Mouse (Mus musculus) neural tube, embryonic 14.5 days (tissue): ENCODE measurements around the gene Arhgef11. TPM values are rescaled to one million over a fixed set of nuclear protein-coding genes. Genes with fewer than 3 reads are reported as not detected.

ENCODE experiments used
- ATAC-seq: fragments of 200-750 bp; cut with Nextera tagmentation; 2 replicates; pipeline ENCODE4 v1.8.0; 2017; ENCODE audit warnings: low read depth, mild to moderate bottlenecking, moderate TSS enrichment, moderate library complexity
- H3K27ac ChIP-seq: fragments of 300-500 bp; sonication (generic); 2 replicates; pipeline ENCODE4 v1.5.1; 2014; ENCODE audit warnings: low read depth, mild to moderate bottlenecking, control low read depth, low read length, moderate library complexity, mixed read lengths
- H3K27me3 ChIP-seq: fragments of 300-500 bp; sonication (generic); 2 replicates; pipeline ENCODE4 v1.6.1; 2014; ENCODE audit warnings: low read length; ENCODE audit not compliant: control insufficient read depth, insufficient read depth
- H3K36me3 ChIP-seq: fragments of 300-500 bp; sonication (generic); 2 replicates; pipeline ENCODE4 v1.6.1; 2014; ENCODE audit warnings: low read length, mixed read lengths; ENCODE audit not compliant: control insufficient read depth, insufficient read depth
- H3K4me1 ChIP-seq: fragments of 300-500 bp; sonication (generic); 2 replicates; pipeline ENCODE4 v1.6.1; 2014; ENCODE audit warnings: low read length; ENCODE audit not compliant: control insufficient read depth, insufficient read depth
- H3K4me2 ChIP-seq: fragments of 300-500 bp; sonication (generic); 2 replicates; pipeline ENCODE4 v1.6.1; 2014; ENCODE audit warnings: mild to moderate bottlenecking, low read depth, low read length, control low read depth
- H3K4me3 ChIP-seq: fragments of 300-500 bp; sonication (generic); 2 replicates; pipeline ENCODE4 v1.5.1; 2014; ENCODE audit warnings: low read depth, low read length, control low read depth, mixed read lengths
- H3K9ac ChIP-seq: fragments of 300-500 bp; sonication (generic); replicated peaks from 2 replicates; pipeline ENCODE4 v1.6.1; 2014; ENCODE audit warnings: low read depth, mild to moderate bottlenecking, control low read depth, low read length, mixed read lengths
- H3K9me3 ChIP-seq: fragments of 300-500 bp; sonication (generic); 2 replicates; pipeline ENCODE4 v1.6.1; 2016; ENCODE audit warnings: low read length; ENCODE audit not compliant: control insufficient read depth
- WGBS: fragments of 180-500 bp; shearing (Covaris S2); extraction: QIAGEN DNeasy Blood & Tissue Kit; methylation state at CpG from one replicate; pipeline ENCODE4 v1.1.7; 2014; 5-methylcytosine and 5-hydroxymethylcytosine counted together
- polyA plus RNA-seq: library from polyadenylated mRNA; unstranded; fragments of >200 nt; fragmentation: Nextera tagmentation; extraction: Ambion mirVana; gene quantifications from 2 replicates; pipeline ENCODE4 v1.2.1, GENCODE M21; 2014

Arhgef11 gene
- polyA plus RNA-seq, 1 experiment from 2014 or later = 28.6 TPM

- H3K27ac ChIP-seq = no peak within 1 kb of the TSS
- 44% methylated on average over 13 of the region's 13 CpGs for WGBS
- H3K4me3 ChIP-seq = no peak within 1 kb of the TSS
- H3K27me3 ChIP-seq = no peaks in the 10 kb centered on the region
- no peak within 1 kb of the TSS for H3K9ac ChIP-seq
- H3K9me3 ChIP-seq = no peaks in the 10 kb centered on the region
- no peak for ATAC-seq
- H3K4me2 ChIP-seq = no peak within 1 kb of the TSS
- 0 out of 2 replicates have a peak, but pooled peaks cover 2% of the 10 kb centered on the region for H3K4me1 ChIP-seq
- no peaks in the 10 kb centered on the region for H3K36me3 ChIP-seq
Observed at GRCm38 (mm10) chr3:87748431-87748830, 131.1 kb downstream of the Arhgef11 start, which contains the start of gene Lrrc71. Gene Lrrc71 (minus strand): TSS chr3:87748625.

DNA sequence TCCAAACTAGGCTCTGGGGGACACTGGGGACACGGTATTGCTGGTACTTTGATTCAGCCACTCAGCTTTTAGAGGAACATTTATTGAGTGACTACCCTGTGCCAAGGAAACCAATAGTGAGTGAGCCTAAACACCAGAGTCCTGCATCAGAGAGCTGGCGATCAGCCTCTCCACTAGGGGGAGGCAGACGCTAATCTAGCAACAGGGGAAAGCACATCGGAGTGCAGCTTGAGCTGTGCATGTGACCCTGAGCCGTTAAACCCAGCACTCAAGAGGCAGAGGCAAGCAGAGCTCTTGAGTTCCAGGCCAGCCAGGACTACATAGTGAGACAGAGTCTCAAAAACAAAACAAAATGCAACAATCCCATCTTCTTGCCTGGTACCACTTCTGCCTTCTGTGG, 131.7 kb downstream of the Arhgef11 start:
- 14% methylated on average over 5 of the region's 5 CpGs for WGBS
- H3K4me3 ChIP-seq = no peak overlapping the region
- no peak overlapping the region for H3K27ac ChIP-seq
- no peak overlapping the region for H3K4me2 ChIP-seq
- H3K36me3 ChIP-seq = no peaks in the 10 kb centered on the region
- H3K4me1 ChIP-seq = 0 out of 2 replicates have a peak, but pooled peaks cover 2% of the 10 kb centered on the region
- H3K9me3 ChIP-seq = no peaks in the 10 kb centered on the region
- no peak overlapping the region for H3K9ac ChIP-seq
- ATAC-seq = no peak
- no peaks in the 10 kb centered on the region for H3K27me3 ChIP-seq

DNA sequence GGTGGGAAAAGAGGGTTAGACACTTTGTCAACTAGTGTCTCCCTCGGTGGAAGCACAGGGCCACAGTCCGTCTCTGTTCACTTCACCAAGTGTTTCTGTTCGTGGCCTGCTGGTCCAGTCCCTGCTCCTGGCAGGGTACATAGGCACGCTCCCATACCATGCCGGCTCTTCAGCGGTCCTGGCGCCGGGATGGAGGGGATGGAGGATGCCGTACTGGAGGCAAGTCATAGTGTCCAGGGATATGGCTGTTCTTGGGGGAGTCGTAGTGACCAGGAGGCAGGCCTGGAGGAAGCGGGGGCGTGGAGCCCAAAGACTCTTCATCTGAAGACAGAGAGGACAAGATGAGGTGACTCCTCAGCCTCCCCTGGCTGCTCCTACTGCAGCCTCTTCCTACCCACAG, 132.6 kb downstream of the Arhgef11 start:
- Histone ChIP-seq H3K4me3 (no peak overlapping the region), H3K27me3 (0 out of 2 replicates have a peak, but pooled peaks cover 3% of the 10 kb centered on the region), H3K9me3 (no peaks in the 10 kb centered on the region), H3K9ac (no peak overlapping the region), H3K4me1 (0 out of 2 replicates have a peak, but pooled peaks cover 2% of the 10 kb centered on the region), H3K27ac (no peak overlapping the region), H3K4me2 (no peak overlapping the region), H3K36me3 (no peaks in the 10 kb centered on the region)
- 90% methylated on average over 12 of the region's 12 CpGs for WGBS
- ATAC-seq = no peak

DNA sequence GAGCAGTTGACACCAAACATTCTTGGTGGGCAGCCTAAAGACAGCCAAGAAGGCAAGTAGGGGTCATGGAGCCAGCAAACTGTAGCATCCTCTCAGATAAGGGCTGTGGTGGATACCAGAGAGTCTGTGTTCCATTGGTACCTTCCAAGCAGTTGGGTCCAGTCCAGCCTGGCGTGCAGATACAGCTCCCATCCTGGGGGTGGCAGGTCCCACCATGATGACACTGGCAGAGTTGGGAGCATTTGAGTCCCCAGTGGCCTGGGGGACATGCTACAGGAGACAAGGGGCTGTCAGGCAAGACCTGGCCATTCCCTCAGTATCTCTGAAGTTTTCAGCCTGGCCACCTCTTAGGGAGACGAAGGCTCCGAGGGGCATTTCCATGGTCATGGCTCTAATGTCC, 135.2 kb downstream of the Arhgef11 start:
- no peak overlapping the region for H3K27ac ChIP-seq
- H3K4me3 ChIP-seq = no peak overlapping the region
- H3K4me1 ChIP-seq = 0 out of 2 replicates have a peak, but pooled peaks cover 2% of the 10 kb centered on the region
- no peaks in the 10 kb centered on the region for H3K9me3 ChIP-seq
- H3K36me3 ChIP-seq = no peaks in the 10 kb centered on the region
- H3K9ac ChIP-seq = no peak overlapping the region
- ATAC-seq = no peak
- H3K4me2 ChIP-seq = no peak overlapping the region
- 0 out of 2 replicates have a peak, but pooled peaks cover 3% of the 10 kb centered on the region for H3K27me3 ChIP-seq
- WGBS = 94% methylated on average over 3 of the region's 3 CpGs

DNA sequence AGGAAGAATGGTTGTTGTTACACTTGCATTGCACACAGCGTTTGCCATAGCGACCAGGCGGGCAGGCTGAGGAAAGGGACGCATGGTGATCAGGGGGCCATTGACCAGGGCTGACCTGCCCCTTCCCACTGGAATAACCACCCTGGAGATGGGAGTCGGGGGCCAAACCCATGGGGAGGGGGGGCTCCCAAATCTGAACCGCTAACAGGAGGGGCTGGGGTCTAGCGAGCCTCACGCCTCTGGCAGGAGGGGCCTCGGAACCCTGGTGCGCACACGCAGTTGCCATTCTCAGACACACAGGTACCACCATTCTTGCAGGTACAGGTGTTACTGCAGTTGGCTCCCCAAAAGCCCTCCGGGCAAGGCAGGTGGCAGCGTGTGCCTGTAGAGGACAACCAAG, 136.5 kb downstream of the Arhgef11 start:
- Histone ChIP-seq H3K36me3 (no peaks in the 10 kb centered on the region), H3K4me2 (no peak overlapping the region), H3K4me1 (0 out of 2 replicates have a peak, but pooled peaks cover 2% of the 10 kb centered on the region), H3K27me3 (0 out of 2 replicates have a peak, but pooled peaks cover 3% of the 10 kb centered on the region), H3K9me3 (no peaks in the 10 kb centered on the region), H3K27ac (no peak overlapping the region), H3K9ac (no peak overlapping the region), H3K4me3 (no peak overlapping the region)
- no peak for ATAC-seq
- WGBS = 84% methylated on average over 13 of the region's 13 CpGs

DNA sequence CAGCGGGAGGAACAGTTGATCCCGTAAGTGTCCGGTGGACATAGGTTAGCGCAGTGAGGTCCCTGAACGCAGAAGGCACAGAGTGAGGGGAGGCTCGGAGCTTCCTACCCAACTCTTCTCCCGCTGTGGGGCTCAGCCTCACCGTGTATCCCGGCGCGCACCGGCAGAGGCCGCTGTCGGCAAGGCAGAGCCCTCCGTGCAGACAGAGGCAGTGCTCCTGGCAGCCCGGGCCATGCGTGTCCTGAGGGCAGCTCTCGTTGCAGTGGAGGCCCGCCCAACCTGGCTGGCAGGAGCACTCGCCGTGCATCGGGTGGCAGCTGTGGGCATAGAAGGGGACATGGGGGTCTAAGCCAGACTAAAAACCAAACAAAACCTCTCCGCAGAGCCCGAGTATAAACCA, 138.6 kb downstream of the Arhgef11 start:
- Histone ChIP-seq H3K27me3 (0 out of 2 replicates have a peak, but pooled peaks cover 3% of the 10 kb centered on the region), H3K27ac (no peak overlapping the region), H3K9me3 (no peaks in the 10 kb centered on the region), H3K4me3 (peak overlapping the region; percentile 17; the same call in 1 of the 2 replicates), H3K36me3 (no peaks in the 10 kb centered on the region), H3K4me1 (0 out of 2 replicates have a peak, but pooled peaks cover 2% of the 10 kb centered on the region), H3K4me2 (peak overlapping the region; percentile 52), H3K9ac (peak overlapping the region; percentile 44; the same call in 1 of the 2 replicates)
- ATAC-seq = peak; percentile 94
- 2% methylated on average over 24 of the region's 24 CpGs for WGBS

- Histone ChIP-seq H3K4me1 (0 out of 2 replicates have a peak, but pooled peaks cover 2% of the 10 kb centered on the region), H3K9me3 (no peaks in the 10 kb centered on the region), H3K4me3 (peak overlapping the region; percentile 17; the same call in 1 of the 2 replicates), H3K9ac (peak overlapping the region; percentile 44; the same call in 1 of the 2 replicates), H3K4me2 (peak overlapping the region; percentile 52), H3K27me3 (0 out of 2 replicates have a peak, but pooled peaks cover 3% of the 10 kb centered on the region), H3K27ac (no peak overlapping the region), H3K36me3 (no peaks in the 10 kb centered on the region)
- WGBS = 40% methylated on average over 20 of the region's 20 CpGs
- ATAC-seq = peak; percentile 26; the same call in 1 of the 2 replicates
Observed at GRCm38 (mm10) chr3:87756488-87756887, 139.1 kb downstream of the Arhgef11 start.

GRCm38 (mm10) chr3:87758641-87759040, 141.3 kb downstream of the Arhgef11 start:
- 46% methylated on average over 5 of the region's 5 CpGs for WGBS
- H3K9ac ChIP-seq = no peak overlapping the region
- 0 out of 2 replicates have a peak, but pooled peaks cover 2% of the 10 kb centered on the region for H3K4me1 ChIP-seq
- ATAC-seq = no peak
- 0 out of 2 replicates have a peak, but pooled peaks cover 3% of the 10 kb centered on the region for H3K27me3 ChIP-seq
- H3K27ac ChIP-seq = no peak overlapping the region
- no peaks in the 10 kb centered on the region for H3K36me3 ChIP-seq
- H3K4me3 ChIP-seq = no peak overlapping the region
- no peak overlapping the region for H3K4me2 ChIP-seq
- no peaks in the 10 kb centered on the region for H3K9me3 ChIP-seq
